Mouse (Mus musculus) central nervous system, embryonic 11.5 days (tissue): ENCODE results near the gene Dynlrb1. TPM values are rescaled to one million over a fixed set of nuclear protein-coding genes. Genes with fewer than 3 reads are reported as not detected.

Experiments used
- polyA plus RNA-seq: library from polyadenylated mRNA; depleted of rRNA; stranded (reverse); fragments of >200 nt; gene quantifications from 2 replicates; pipeline ENCODE4 v1.2.3, GENCODE M21; 2012; rRNA removed

Dynlrb1 gene
- 274 and 501 TPM in 2 replicates for polyA plus RNA-seq

DNA sequence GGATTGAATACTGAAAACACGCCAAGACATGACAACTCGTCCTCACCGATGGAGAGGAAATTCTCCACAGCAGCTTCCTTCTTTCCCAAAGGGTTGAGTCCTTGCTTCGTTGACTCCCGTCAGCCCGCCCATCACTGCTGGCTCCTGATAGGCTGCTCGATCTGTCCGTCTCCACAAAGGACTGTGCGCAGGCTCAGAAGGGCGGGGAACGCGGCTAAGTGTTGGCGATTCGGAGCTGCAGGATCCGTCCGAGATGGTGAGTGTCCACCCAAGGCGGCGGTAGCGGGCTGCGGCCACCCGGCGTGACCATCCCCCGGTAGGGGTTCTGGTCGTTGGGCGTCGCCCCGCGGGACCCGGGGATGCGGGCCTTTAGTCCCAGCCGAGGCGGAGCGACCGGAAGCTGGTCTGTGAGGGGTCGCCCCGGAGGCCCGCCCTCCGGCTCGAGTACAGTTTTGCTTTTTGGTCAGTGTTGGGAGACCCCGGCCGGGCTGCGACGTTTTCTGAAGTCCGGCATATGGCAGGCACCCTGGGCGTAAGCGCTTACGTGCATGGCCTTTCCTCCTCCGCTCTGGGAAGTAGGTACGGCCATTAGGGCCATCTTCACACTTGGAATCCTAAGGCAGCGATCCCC is at the start of gene Dynlrb1:
TSS of gene Dynlrb1 (plus strand) at position 172 of the 631 bp plus-strand sequence.

DNA sequence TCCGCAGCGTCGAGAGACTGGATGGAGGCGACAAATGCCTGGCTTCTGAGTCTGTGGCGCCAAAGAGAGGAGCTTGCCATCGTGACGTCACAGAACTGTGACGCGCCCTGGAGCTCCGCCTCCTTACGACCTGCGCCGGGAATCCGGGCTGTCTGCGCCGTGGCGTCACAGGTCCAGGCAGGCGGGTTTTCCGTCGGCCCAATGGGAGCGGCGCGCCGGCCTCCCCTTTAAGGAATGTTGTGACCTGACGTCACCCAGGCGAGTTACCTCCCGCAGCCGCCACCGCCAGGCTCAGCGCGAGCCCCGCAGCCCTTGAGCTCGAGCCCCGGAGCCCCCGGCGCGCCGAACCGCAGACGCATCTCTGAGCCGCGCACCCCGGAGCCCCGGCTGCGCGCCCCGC is 39.9 kb downstream of the Dynlrb1 start, which contains the start of gene Map1lc3a:
TSS of gene Map1lc3a (plus strand) at position 103 of the 400 bp plus-strand sequence.

Other genes with a start within 250 kb of the Dynlrb1 start
- gene Gm14226, start 218.3 kb upstream of the Dynlrb1 start, polyA plus RNA-seq, result 1.0 and 11.8 TPM in 2 replicates
- gene Ahcy, start 162.0 kb upstream of the Dynlrb1 start, polyA plus RNA-seq, result 149 and 164 TPM in 2 replicates
- gene Itch, start 103.0 kb upstream of the Dynlrb1 start, polyA plus RNA-seq, result 21.7 and 30.3 TPM in 2 replicates
- gene Map1lc3a, start 39.8 kb downstream of the Dynlrb1 start, polyA plus RNA-seq, result 57.9 and 87.9 TPM in 2 replicates
- 24.4 and 51.9 TPM in 2 replicates for gene Pigu, start 120.9 kb downstream of the Dynlrb1 start, polyA plus RNA-seq
- gene Trp53inp2, start 144.5 kb downstream of the Dynlrb1 start, polyA plus RNA-seq, result 59.2 and 74.3 TPM in 2 replicates
- 41.9 and 52.4 TPM in 2 replicates for gene Ncoa6, start 237.4 kb downstream of the Dynlrb1 start, polyA plus RNA-seq